Mouse (Mus musculus) small intestine, adult 2 months (tissue): Measurements from ENCODE around the gene Defa23. TPM values are rescaled to one million over a fixed set of nuclear protein-coding genes. Genes with fewer than 3 reads are reported as not detected.
"Not testable (repeated sequence)": the region's sequence is repeated elsewhere in the genome, so short reads cannot be mapped to it uniquely, and the experiment has no call there.

Experiments used
- H3K27ac ChIP-seq: fragments of 200-500 bp; 2 replicates; pipeline ENCODE4 v1.5.1; 2012; ENCODE audit warnings: low read depth, low read length, control low read depth, inconsistent platforms; ENCODE audit not compliant: insufficient read depth
- H3K27me3 ChIP-seq: fragments of 200-500 bp; 2 replicates; pipeline ENCODE4 v1.6.1; 2012; ENCODE audit warnings: mild to moderate bottlenecking, moderate library complexity, low read length, inconsistent platforms; ENCODE audit not compliant: control insufficient read depth, insufficient read depth
- H3K36me3 ChIP-seq: fragments of 200-500 bp; 2 replicates; pipeline ENCODE4 v1.6.1; 2012; ENCODE audit warnings: mild to moderate bottlenecking, low read length, control low read depth, inconsistent platforms; ENCODE audit not compliant: control insufficient read depth, insufficient read depth
- H3K4me1 ChIP-seq: fragments of 200-500 bp; 2 replicates; pipeline ENCODE4 v1.6.1; 2012; ENCODE audit warnings: low read length, inconsistent platforms, mixed read lengths; ENCODE audit not compliant: control insufficient read depth, insufficient read depth, insufficient read length
- H3K4me3 ChIP-seq: fragments of 200-500 bp; 2 replicates; pipeline ENCODE4 v1.5.1; 2012; ENCODE audit warnings: low read depth, mild to moderate bottlenecking, control low read depth, inconsistent platforms, low read length, moderate library complexity
- CTCF ChIP-seq: fragments of 200-500 bp; IDR thresholded peaks from 2 replicates; pipeline ENCODE4 v1.5.1; 2012; ENCODE audit warnings: low read depth, mild to moderate bottlenecking, control low read depth, inconsistent platforms, low read length, moderate library complexity, mixed read lengths; ENCODE audit not compliant: insufficient replicate concordance, insufficient read length; ENCODE audit errors: extremely low read depth
- POLR2A ChIP-seq: fragments of 200-500 bp; IDR thresholded peaks from 2 replicates; pipeline ENCODE4 v1.6.1; 2012; ENCODE audit warnings: low read depth, mild to moderate bottlenecking, control low read depth, inconsistent platforms, low read length, moderate library complexity
- WGBS: fragments of 180-500 bp; shearing (Covaris S2); methylation state at CpG from one replicate; pipeline ENCODE4 v1.1.7; 2018; 5-methylcytosine and 5-hydroxymethylcytosine counted together
- polyA plus RNA-seq: library from polyadenylated mRNA; depleted of rRNA; stranded (reverse); fragments of >200 nt; gene quantifications from 2 replicates; pipeline ENCODE4 v1.2.3, GENCODE M21; 2012; rRNA removed

Defa23 gene
- 901 and 2,073 TPM in 2 replicates for polyA plus RNA-seq

DNA sequence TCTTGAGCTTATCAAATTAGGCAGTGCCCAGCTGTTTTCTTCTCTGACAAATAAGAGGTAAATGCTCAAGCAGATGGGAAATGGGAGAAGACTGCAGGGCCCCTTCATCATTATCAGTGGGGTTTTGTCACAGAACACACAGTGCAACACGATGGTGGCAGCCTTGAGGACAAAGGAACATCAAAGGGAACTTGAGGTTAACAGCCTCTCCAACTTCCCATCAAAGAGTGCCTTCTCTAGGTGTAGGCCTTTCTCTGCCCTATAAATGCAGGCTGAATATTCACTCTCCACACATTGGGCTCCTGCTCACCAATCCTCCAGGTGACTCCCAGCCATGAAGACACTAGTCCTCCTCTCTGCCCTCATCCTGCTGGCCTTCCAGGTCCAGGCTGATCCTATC is at the start of gene Defa23:
Gene Defa23, plus strand, starts transcription at position 301 of the 400 bp plus-strand sequence.
- H3K4me1 ChIP-seq, H3K36me3 ChIP-seq, H3K27ac ChIP-seq, H3K4me3 ChIP-seq, H3K27me3 ChIP-seq: not testable (repeated sequence)
- no CpG with 5 or more reads among the region's 1 CpGs for WGBS

DNA sequence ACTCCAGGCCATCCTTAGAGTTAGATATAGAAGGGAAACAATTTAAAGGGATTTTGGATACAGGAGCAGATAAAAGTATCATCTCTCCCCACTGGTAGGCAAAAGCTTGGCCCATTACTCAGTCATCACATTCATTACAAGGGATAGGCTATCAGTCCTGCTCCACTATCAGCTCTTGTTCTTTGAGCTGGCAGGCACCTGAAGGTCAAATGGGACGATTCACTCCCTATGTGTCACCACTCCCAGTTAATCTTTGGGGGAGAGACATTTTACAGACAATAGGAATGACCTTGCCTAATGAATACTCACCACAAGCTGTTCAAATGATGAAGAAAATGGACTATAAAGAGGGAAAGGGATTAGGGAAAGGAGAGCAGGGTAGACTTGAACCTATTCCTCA is 48.0 kb upstream of the Defa23 start:
- Histone ChIP-seq H3K4me3 (no peak overlapping the region), H3K27me3 (no peaks in the 10 kb centered on the region), H3K4me1 (no peaks in the 10 kb centered on the region), H3K36me3 (no peaks in the 10 kb centered on the region), H3K27ac (no peak overlapping the region)
- TF ChIP-seq CTCF (no peak), POLR2A (no peak)
- 17% methylated on average over 1 of the region's 1 CpGs for WGBS

DNA sequence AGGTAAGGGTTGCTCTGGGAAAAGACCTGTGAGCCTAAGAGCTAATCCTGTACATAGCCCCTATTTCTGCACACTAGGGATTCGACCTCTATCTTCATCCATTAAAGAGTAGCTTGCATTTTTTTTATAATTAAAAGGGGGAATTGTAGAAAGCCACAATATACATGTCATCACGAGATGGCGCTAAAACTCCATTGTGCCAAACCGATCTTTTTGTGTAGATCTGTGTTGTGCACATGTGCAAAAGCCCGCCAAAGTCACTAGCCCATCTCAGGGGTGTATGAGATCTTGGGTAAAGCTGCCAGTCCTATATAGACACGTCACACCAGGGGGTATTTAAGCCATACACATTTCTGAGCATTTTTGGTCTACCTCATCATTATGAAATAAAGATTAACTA is 46.3 kb upstream of the Defa23 start:
- not testable (repeated sequence) for H3K4me1 ChIP-seq, H3K36me3 ChIP-seq, H3K27me3 ChIP-seq, H3K4me3 ChIP-seq, H3K27ac ChIP-seq
- WGBS = 39% methylated on average over 6 of the region's 6 CpGs

DNA sequence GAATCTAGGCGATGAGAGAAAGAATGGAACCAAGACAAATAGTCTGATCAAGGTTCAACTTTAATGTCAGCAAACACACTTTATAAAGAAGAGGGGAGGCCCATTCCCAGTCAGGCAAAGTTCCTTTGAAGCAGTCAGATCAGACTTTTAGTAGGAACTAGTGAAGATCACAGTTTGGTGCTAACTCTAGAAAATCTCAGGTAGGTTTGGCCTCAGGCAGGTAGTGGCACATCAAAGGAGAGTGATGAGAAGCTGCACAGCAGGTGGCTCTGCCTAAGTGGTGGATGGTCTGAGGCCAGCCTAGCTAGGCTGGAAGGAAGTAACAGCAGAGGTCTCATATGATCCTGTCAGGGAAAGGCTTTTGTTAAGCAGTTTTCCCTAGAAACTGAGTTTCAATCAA is 44.3 kb upstream of the Defa23 start:
- H3K36me3 ChIP-seq, H3K27ac ChIP-seq, H3K4me3 ChIP-seq, H3K4me1 ChIP-seq, H3K27me3 ChIP-seq: not testable (repeated sequence)
- 58% methylated on average over 1 of the region's 1 CpGs for WGBS

DNA sequence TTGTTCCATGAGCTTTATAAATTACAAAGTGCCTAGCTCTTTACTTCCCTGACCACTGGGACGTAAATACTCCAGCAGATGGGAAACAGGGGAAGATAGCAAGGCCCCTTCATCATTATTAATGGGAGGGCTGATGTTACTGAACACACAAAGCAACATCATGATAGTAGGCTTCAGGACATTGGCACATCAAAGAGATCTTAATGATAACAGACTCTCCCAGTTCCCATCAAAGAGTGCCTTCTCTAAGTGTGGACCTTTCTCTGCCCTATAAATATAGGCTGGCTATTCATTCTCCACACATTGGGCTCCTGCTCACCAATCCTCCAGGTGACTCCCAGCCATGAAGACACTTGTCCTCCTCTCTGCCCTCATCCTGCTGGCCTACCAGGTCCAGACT is 29.6 kb upstream of the Defa23 start, which contains the start of gene Defa21:
Gene Defa21, plus strand, starts transcription at position 301 of the 400 bp plus-strand sequence.
- not testable (repeated sequence) for H3K36me3 ChIP-seq, H3K4me1 ChIP-seq, H3K4me3 ChIP-seq, H3K27ac ChIP-seq, H3K27me3 ChIP-seq
- no CpG with 5 or more reads among the region's 1 CpGs for WGBS

GRCm38 (mm10) chr8:21064738-21065137 is 9.9 kb downstream of the Defa23 start, which contains the start of gene Defa35:
Defa35 (plus strand) TSS chr8:21065038.
- H3K36me3 ChIP-seq, H3K27me3 ChIP-seq, H3K27ac ChIP-seq, H3K4me1 ChIP-seq, H3K4me3 ChIP-seq: not testable (repeated sequence)
- 92% methylated on average over 1 of the region's 1 CpGs for WGBS

DNA sequence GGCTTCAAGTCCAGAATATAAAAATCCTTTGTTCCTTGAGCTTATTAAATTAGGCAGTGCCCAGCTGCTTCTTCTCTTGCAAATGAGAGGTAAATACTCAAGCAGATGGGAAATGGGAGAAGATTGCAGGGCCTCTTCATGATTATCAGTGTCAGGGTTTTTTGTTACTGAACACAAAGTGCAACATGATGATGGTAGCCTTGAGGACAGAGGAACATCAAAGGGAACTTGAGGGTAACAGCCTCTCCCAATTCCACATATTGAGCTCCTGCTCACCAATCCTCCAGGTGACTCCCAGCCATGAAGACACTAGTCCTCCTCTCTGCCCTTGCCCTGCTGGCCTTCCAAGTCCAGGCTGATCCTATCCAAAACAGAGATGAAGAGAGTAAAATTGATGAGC is 29.3 kb downstream of the Defa23 start, which contains the start of gene Defa25:
Gene Defa25, plus strand, starts transcription at position 301 of the 400 bp plus-strand sequence.
- not testable (repeated sequence) for H3K36me3 ChIP-seq, H3K4me3 ChIP-seq, H3K27ac ChIP-seq, H3K4me1 ChIP-seq, H3K27me3 ChIP-seq

- H3K4me3 ChIP-seq = no peak overlapping the region
- no peaks in the 10 kb centered on the region for H3K4me1 ChIP-seq
- 32% methylated on average over 4 of the region's 4 CpGs for WGBS
- no peak overlapping the region for H3K27ac ChIP-seq
- H3K27me3 ChIP-seq = no peaks in the 10 kb centered on the region
- no peaks in the 10 kb centered on the region for H3K36me3 ChIP-seq
- TF ChIP-seq CTCF (no peak), POLR2A (no peak)
These were observed 38.3 kb downstream of the Defa23 start for GRCm38 (mm10) chr8:21093106-21093505.

DNA sequence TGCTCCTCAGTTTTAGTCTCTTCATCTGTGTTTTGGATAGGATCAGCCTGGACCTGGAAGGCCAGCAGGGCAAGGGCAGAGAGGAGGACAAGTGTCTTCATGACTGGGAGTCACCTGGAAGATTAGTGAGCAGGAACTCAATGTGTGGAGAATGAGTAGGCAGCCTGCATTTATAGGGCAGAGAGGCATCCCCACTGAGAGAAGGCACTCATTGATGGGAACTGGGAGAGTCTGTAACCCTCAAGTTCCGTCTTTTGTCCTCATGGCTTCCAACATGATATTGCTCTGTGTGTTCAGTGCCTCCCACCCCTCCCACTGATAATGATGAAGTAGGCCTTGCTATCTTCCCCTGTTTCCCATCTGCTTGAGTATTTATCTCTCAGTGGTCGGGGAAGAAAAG is 41.1 kb downstream of the Defa23 start, which contains the start of gene Gm14851:
Gene Gm14851, minus strand, starts transcription at position 101 of the 400 bp plus-strand sequence.
- not testable (repeated sequence) for H3K27me3 ChIP-seq, H3K36me3 ChIP-seq, H3K4me3 ChIP-seq, H3K4me1 ChIP-seq, H3K27ac ChIP-seq
- 71% methylated on average over 1 of the region's 2 CpGs for WGBS

Other genes starting within 250 kb of the Defa23 start
- not detected in 2 replicates for gene Defb33, start 162.4 kb upstream of the Defa23 start, polyA plus RNA-seq
- not detected in 2 replicates for gene Gm15056, start 152.4 kb upstream of the Defa23 start, polyA plus RNA-seq
- gene Gm6040, start 133.0 kb upstream of the Defa23 start, polyA plus RNA-seq = not detected in 2 replicates
- not detected in 2 replicates for gene AY761185, start 110.3 kb upstream of the Defa23 start, polyA plus RNA-seq
- gene Defa21, start 29.5 kb upstream of the Defa23 start, polyA plus RNA-seq = 39.6 and 3,729 TPM in 2 replicates
- 1.9 and 8.8 TPM in 2 replicates for gene Defa35, start 10.0 kb downstream of the Defa23 start, polyA plus RNA-seq
- not detected in 2 replicates for gene Defa25, start 29.4 kb downstream of the Defa23 start, polyA plus RNA-seq
- gene Gm14851, start 41.0 kb downstream of the Defa23 start, polyA plus RNA-seq = 180 and 1,620 TPM in 2 replicates
- gene Defa30, start 79.6 kb downstream of the Defa23 start, polyA plus RNA-seq = 261 and 977 TPM in 2 replicates
- gene Defa22, start 107.2 kb downstream of the Defa23 start, polyA plus RNA-seq = 36.0 and 3,821 TPM in 2 replicates
- not detected in 2 replicates for gene Defa31, start 136.6 kb downstream of the Defa23 start, polyA plus RNA-seq
- gene Gm15293, start 146.5 kb downstream of the Defa23 start, polyA plus RNA-seq = 21.6 and 67.8 TPM in 2 replicates
- 8.1 and 33.1 TPM in 2 replicates for gene Gm15292, start 194.7 kb downstream of the Defa23 start, polyA plus RNA-seq